Mouse (Mus musculus) WW6 (cell line): ENCODE data around the gene Krtap1-4.

Source experiments
- DNase-seq: peaks from one replicate; pipeline ENCODE4 v3.0.0-alpha.2; 2013; ENCODE audit warnings: low read depth, low spot score

Krtap1-4 gene

DNA sequence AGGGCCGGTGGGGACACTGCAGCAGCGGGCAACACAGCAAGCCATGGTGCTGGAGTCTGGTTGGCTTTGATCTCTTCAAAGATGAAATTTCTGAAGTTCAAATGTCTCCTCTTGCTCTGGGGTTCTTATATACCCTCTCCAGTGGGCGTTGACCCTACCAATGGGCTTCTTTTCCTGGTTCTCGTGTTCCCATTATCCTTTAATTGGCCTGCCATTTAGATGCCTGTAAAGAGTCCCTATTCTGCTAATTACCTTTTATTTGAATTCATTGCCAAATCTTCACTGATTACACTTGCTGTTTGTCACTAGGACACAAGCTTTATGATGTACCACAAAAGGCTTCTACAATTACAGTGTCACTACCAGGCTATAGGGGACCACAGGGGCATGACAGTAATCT, 32.7 kb downstream of the Krtap1-4 start, which contains the start of gene Krtap3-3:
Gene Krtap3-3 (minus strand): TSS at position 101 of the 400 bp plus-strand sequence.
- no peak for DNase-seq

DNA sequence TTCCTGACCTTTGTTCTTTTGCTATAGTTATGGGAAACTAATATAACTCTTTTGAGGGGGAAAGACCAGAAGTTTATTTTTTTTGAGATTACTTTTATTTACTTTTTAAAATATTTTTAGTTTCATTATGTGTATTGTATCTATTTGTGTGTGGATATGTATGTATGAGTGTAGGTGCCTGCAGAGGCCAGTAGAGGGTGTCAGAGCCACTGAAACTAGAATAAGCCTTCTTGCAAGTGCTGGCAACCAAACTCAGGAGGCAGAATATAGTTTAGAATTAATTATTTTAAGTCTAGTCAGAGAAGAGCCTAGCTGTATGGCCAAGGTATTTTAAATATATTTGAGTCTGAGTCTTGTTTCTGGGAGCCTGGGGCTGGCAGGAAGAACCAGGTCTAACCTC, 35.6 kb downstream of the Krtap1-4 start:
- DNase-seq, result no peak

DNA sequence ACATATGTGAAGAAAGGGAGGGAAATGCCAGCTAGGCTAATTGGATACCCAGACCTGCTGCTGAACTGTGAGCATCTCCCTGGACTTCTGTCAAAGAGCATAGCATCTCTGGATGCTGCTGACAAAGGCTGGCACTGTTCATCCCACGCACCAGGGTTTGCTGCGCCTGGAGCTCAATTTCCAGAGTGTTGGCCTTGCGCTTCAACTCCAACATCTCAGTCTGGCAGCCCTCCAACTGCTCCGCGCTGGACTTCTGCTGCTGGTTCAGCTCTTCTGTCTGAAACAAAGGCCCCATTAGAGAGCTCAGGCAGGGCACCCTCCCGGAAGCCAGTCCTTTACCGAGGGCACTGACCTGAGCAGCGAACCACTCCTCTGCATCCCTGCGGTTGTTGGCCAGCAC, 43.7 kb downstream of the Krtap1-4 start:
- DNase-seq, result no peak
